Mouse (Mus musculus): Measurements from ENCODE around the gene Nhp2.
"Not testable (repeated sequence)": the region's sequence is repeated elsewhere in the genome, so short reads cannot be mapped to it uniquely, and the experiment has no call there.

Gene Nhp2

GRCm38 (mm10) chr11:51658705-51659104 lies 39.2 kb downstream of the Nhp2 start:
- DNase-seq: peak; percentile 56 to 78

GRCm38 (mm10) chr11:51661867-51662365 lies 42.4 kb downstream of the Nhp2 start:
- DNase-seq: no peak

DNA sequence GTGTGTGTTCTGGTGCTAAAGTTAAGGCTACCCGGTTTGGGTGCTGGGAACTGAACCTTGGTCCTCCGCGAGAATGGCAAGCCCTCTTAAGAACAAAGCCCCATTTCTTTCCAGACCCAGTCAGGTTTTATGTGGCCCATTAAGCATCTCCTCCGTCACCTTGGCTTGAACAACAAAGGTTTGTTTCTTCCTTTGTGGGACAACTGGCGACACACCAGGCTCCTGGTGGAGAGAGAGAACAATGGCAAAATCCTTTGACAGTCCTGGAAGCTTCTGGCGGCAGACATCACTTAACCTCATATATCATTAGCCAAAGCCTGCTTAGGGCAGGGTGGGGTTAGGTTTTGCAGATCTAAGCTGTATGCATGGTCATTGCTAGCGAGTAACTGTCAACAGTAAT lies 43.1 kb downstream of the Nhp2 start:
- DNase-seq: no peak

GRCm38 (mm10) chr11:51664747-51665146 lies 45.2 kb downstream of the Nhp2 start:
- DNase-seq: not testable (repeated sequence)

- no peak for DNase-seq
These were observed 51.3 kb downstream of the Nhp2 start for GRCm38 (mm10) chr11:51670846-51671245.

- no peak for DNase-seq
These were observed 51.8 kb downstream of the Nhp2 start for GRCm38 (mm10) chr11:51671376-51671775.

- no peak for DNase-seq
These were observed 53.8 kb downstream of the Nhp2 start for GRCm38 (mm10) chr11:51673291-51673690.

Measured in lung, adult 18-20 months (tissue).